Mouse (Mus musculus) forebrain, embryonic 15.5 days (tissue): Measurements from ENCODE around the gene 4931414P19Rik. TPM values are rescaled to one million over a fixed set of nuclear protein-coding genes. Genes with fewer than 3 reads are reported as not detected.
A peak's percentile ranks its signal among the peaks of the same experiment; 100 is the strongest.

ENCODE experiments used
- ATAC-seq: fragments of 200-750 bp; cut with Nextera tagmentation; replicated peaks from 2 replicates; pipeline ENCODE4 v1.8.0; 2017; ENCODE audit warnings: mild to moderate bottlenecking, moderate TSS enrichment, moderate library complexity
- H3K27ac ChIP-seq: fragments of 300-500 bp; sonication (generic); replicated peaks from 2 replicates; pipeline ENCODE4 v1.5.1; 2015; ENCODE audit warnings: mild to moderate bottlenecking, inconsistent platforms
- H3K27me3 ChIP-seq: fragments of 300-500 bp; sonication (generic); 2 replicates; pipeline ENCODE4 v1.6.1; 2015; ENCODE audit warnings: inconsistent platforms
- H3K36me3 ChIP-seq: fragments of 300-500 bp; sonication (generic); 2 replicates; pipeline ENCODE4 v1.6.1; 2015; ENCODE audit warnings: mild to moderate bottlenecking, inconsistent platforms
- H3K4me1 ChIP-seq: fragments of 300-500 bp; sonication (generic); 2 replicates; pipeline ENCODE4 v1.6.1; 2015; ENCODE audit warnings: inconsistent platforms
- H3K4me2 ChIP-seq: fragments of 300-500 bp; sonication (generic); replicated peaks from 2 replicates; pipeline ENCODE4 v1.6.1; 2015; ENCODE audit warnings: mild to moderate bottlenecking, inconsistent platforms
- H3K4me3 ChIP-seq: fragments of 300-500 bp; sonication (generic); 2 replicates; pipeline ENCODE4 v1.5.1; 2015; ENCODE audit warnings: mild to moderate bottlenecking, inconsistent platforms
- H3K9ac ChIP-seq: fragments of 300-500 bp; sonication (generic); replicated peaks from 2 replicates; pipeline ENCODE4 v1.6.1; 2015; ENCODE audit warnings: mild to moderate bottlenecking, inconsistent platforms
- H3K9me3 ChIP-seq: fragments of 300-500 bp; sonication (generic); 2 replicates; pipeline ENCODE4 v1.6.1; 2016; ENCODE audit warnings: inconsistent platforms
- WGBS: fragments of 180-500 bp; shearing (Covaris S2); methylation state at CpG from one replicate; pipeline ENCODE4 v1.1.7; 2015; ENCODE audit warnings: mixed read lengths; 5-methylcytosine and 5-hydroxymethylcytosine counted together
- polyA plus RNA-seq: library from polyadenylated mRNA; unstranded; fragments of >200 nt; fragmentation: Nextera tagmentation; extraction: Ambion mirVana; gene quantifications from 2 replicates; pipeline ENCODE4 v1.2.1, GENCODE M21; 2015

4931414P19Rik gene
- polyA plus RNA-seq, 1 experiment from 2014 or later, result 8.0 TPM

DNA sequence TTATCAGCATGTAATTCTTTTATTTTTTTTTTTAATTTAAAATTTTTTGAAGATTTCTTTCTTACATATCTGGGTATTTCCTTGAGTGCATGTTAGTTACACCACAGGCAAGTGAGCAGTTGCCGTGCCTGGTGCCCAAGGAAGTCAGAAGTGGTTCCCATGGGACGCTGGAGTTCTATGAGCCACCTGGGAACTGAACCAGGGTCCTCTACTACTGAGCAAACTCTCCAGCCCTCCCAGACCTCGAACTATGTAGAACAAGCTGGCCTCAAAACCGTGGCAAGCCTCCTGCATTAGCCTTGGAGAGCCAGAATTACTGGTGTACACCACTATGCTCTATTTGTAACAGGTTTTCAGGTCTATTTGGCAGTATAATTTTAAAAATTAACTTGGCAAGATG is 3.2 kb downstream of the 4931414P19Rik start:
- H3K4me3 ChIP-seq, result peak overlapping the region; percentile 60
- no peaks in the 10 kb centered on the region for H3K9me3 ChIP-seq
- peak overlapping the region; percentile 96 for H3K27ac ChIP-seq
- ATAC-seq, result no peak; the same call in 1 of the 2 replicates
- no peaks in the 10 kb centered on the region for H3K27me3 ChIP-seq
- H3K36me3 ChIP-seq, result no peaks in the 10 kb centered on the region
- 38% methylated on average over 4 of the region's 4 CpGs for WGBS
- H3K4me2 ChIP-seq, result peak overlapping the region; percentile 43
- peaks cover 24% of the 10 kb centered on the region for H3K4me1 ChIP-seq
- peak overlapping the region; percentile 75; the same call in 1 of the 2 replicates for H3K9ac ChIP-seq

DNA sequence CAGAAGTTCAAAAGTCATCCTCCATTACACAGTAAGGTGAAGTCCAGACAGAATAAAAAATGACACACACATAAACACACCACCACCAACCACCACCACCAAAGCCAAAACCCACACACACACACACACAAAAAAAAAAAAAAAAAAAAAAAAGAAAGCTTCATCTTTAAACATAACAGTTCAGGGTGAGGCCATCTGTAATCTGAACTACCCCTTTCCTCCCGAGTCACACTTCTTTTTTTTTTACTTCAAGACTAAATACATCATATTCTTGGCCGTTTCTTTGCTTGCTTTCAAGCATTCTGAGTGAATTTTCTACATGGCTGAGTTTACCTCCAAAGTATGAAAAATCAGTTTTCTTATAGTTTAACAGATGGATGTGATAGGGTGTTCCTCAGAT is 4.2 kb downstream of the 4931414P19Rik start:
- no peaks in the 10 kb centered on the region for H3K36me3 ChIP-seq
- H3K4me2 ChIP-seq, result no peak overlapping the region
- peaks cover 24% of the 10 kb centered on the region for H3K4me1 ChIP-seq
- no peaks in the 10 kb centered on the region for H3K9me3 ChIP-seq
- H3K27me3 ChIP-seq, result no peaks in the 10 kb centered on the region
- no peak overlapping the region for H3K27ac ChIP-seq
- no peak overlapping the region for H3K4me3 ChIP-seq
- ATAC-seq, result no peak
- WGBS, result 79% methylated on average over 2 of the region's 2 CpGs
- H3K9ac ChIP-seq, result no peak overlapping the region

DNA sequence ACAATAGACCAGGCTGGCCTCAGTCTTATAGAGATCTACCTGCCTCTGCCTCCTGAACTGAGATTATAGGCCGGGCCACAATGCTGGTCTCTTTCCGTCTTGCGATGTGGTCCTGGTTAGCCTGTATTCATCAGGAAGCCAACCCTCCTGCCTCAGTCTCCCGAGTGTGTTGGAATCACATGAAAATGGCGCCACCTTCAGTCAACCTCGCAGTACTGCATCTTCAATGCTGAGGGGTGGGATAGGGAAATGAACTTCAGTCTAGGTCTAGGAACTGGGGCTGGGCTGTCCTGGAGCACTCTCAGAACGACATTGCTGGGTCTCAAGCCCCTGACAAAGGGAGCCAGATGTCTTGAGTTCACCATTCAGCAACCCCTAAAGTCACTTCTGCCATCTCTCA is 8.7 kb downstream of the 4931414P19Rik start:
- no peaks in the 10 kb centered on the region for H3K36me3 ChIP-seq
- no peak overlapping the region for H3K9ac ChIP-seq
- H3K9me3 ChIP-seq, result no peaks in the 10 kb centered on the region
- H3K27ac ChIP-seq, result no peak overlapping the region
- WGBS, result 80% methylated on average over 7 of the region's 7 CpGs
- no peak overlapping the region for H3K4me3 ChIP-seq
- H3K4me2 ChIP-seq, result no peak overlapping the region
- H3K27me3 ChIP-seq, result no peaks in the 10 kb centered on the region
- H3K4me1 ChIP-seq, result 0 out of 2 replicates have a peak, but pooled peaks cover 11% of the 10 kb centered on the region
- ATAC-seq, result no peak

DNA sequence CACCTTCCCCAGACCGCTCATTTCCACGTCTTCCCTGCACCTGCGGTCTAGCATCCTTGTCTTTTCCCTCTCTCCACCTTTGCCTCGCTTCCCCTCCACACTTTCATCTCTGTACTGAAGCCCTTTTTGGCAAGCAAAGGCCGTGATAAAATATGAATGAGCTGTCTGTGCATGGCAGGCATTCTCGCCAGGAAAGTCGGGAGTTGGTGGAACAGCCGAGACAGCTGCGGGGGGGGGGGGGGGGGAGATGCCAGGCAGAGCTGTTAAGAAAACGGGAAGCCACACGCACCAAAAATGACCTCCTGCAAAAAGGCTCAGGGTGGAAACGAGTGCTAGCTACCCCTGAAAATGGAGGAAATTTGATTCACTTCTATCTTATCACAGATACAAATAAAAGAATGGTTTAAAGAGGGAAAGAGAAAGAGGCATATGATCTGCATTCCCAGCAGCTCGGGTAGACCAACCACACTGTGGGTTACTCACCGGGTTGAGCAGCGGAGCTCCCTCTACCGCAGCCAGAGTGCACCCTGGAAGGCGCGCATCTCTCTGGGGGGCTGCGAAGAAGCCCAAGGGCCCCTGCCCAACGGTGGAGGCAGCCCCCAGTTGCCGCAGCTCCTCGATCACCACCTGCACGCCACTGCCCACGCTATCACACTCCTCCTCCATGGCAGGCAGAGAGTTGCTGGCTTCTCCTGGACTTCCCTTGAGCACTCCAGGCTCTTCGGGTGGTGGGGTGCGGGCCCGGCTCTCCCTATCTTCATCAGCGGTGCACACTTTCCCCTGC is 11.0 kb downstream of the 4931414P19Rik start:
- no peaks in the 10 kb centered on the region for H3K36me3 ChIP-seq
- H3K4me2 ChIP-seq, result no peak overlapping the region
- H3K9ac ChIP-seq, result no peak overlapping the region
- 0 out of 2 replicates have a peak overlapping the region, but pooled peaks have one; percentile 3 for H3K27ac ChIP-seq
- no peaks in the 10 kb centered on the region for H3K9me3 ChIP-seq
- 0 out of 2 replicates have a peak, but pooled peaks cover 11% of the 10 kb centered on the region for H3K4me1 ChIP-seq
- H3K27me3 ChIP-seq, result no peaks in the 10 kb centered on the region
- 59% methylated on average over 28 of the region's 28 CpGs for WGBS
- no peak overlapping the region for H3K4me3 ChIP-seq
- ATAC-seq, result no peak

DNA sequence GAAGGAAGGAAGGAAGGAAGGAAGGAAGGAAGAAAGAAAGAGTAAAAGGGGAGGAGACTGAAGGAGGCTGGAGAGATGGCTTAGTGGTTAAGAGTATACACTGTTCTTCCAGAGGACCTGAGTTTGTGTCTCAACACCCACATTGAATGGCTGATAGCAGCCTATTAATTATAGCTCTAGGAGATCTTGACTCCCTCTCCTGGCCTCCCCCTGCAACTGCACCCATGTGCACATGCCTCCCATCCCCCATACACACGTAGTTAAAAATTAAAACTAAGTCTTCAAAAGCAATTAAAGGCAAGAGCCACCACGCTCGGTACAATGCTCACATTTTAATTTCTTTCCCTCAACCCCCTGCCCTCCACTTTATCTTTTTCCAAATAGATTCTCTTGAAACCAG is 11.7 kb downstream of the 4931414P19Rik start:
- Histone ChIP-seq H3K4me2 (no peak overlapping the region), H3K4me1 (0 out of 2 replicates have a peak, but pooled peaks cover 11% of the 10 kb centered on the region), H3K4me3 (no peak overlapping the region), H3K27me3 (no peaks in the 10 kb centered on the region), H3K9me3 (no peaks in the 10 kb centered on the region), H3K36me3 (no peaks in the 10 kb centered on the region), H3K9ac (no peak overlapping the region), H3K27ac (no peak overlapping the region)
- WGBS, result 85% methylated on average over 3 of the region's 3 CpGs
- no peak for ATAC-seq

DNA sequence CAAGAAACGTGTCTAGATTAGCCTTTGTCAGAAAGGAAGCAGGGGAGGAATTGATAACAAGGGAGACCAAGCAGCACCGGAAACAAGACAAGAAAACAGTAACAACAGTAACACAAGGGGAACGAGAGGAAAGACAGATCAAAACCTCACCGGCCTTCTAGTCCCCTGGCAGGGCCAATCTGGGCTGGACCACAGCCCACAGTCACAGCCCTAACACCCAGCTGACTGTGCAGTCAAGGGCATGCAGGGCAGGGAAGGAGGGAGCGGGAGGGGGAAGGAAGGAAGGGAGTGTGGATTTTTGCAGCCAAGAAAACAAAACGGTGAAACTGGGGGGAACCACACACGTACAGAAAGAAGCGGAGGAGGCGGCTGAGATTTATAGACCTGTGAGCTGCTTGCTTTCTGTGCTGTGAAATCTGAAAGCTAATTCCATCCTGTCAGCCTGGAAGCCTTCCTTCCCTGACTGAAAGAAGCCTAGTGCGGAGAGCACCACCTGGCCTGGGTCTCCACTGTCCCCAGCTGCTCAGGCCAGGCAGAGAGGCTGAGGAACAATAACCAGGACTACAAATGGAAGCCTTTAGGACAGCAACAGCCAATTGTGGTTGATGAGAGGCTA is 13.4 kb downstream of the 4931414P19Rik start:
- Histone ChIP-seq H3K27ac (peak overlapping the region; percentile 31; the same call in 1 of the 2 replicates), H3K27me3 (no peaks in the 10 kb centered on the region), H3K9ac (no peak overlapping the region), H3K4me3 (no peak overlapping the region), H3K36me3 (no peaks in the 10 kb centered on the region), H3K4me1 (0 out of 2 replicates have a peak, but pooled peaks cover 11% of the 10 kb centered on the region), H3K4me2 (no peak overlapping the region), H3K9me3 (no peaks in the 10 kb centered on the region)
- ATAC-seq, result no peak
- WGBS, result 58% methylated on average over 10 of the region's 10 CpGs

DNA sequence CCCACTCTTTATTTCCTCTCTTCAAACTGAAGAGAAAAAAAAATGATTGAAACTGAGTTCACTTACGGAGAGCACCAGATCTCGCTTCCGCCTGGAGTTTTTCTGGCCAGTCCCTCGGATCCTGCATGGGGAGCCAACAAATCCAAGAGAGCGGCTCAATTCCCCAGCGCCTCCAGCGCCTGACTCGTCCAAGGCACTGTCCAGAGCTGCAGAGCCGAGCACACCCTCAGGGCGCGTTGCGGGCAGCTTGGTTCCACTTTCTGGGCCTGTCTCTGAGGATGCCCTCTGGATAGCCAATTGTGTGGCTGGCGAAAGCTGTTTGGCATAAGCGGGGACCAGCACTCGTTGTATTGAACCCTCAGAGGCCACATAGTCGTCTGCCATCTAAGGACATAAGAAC is 14.7 kb downstream of the 4931414P19Rik start:
- WGBS, result 94% methylated on average over 16 of the region's 16 CpGs

DNA sequence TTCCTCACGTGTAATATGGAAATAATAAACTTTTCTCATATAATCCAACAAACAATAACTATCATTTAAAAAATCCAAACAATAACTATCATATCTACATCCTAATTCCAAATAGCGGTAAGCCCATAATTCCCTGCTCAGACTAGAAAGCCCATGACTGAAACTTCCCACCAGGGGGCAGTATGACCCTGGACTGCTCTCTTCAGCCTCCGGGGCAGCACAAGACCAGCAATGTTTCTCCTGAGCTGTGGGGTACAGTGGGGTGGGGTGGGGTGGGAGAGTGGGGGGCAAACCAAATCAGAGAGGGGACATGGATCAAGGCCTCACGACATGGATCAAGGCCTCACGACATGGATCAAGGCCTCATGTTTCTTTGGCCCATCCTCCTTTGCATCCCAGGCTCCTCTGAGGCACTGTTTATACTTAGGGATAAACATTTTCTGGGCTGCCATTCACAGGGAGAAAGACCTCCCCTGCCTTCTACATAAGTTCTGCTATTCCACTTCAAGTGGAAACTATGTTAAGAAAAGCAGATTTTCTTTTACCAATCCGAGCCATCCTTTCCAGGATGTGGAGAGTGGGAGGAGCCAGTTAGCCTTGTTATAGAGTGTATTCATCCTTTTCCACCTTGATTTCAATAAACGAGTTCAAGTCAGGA is 22.0 kb downstream of the 4931414P19Rik start:
- Histone ChIP-seq H3K4me2 (no peak overlapping the region), H3K4me3 (no peak overlapping the region), H3K36me3 (0 out of 2 replicates have a peak, but pooled peaks cover 5% of the 10 kb centered on the region), H3K27me3 (no peaks in the 10 kb centered on the region), H3K9me3 (no peaks in the 10 kb centered on the region), H3K27ac (no peak overlapping the region), H3K4me1 (no peaks in the 10 kb centered on the region), H3K9ac (no peak overlapping the region)
- 44% methylated on average over 7 of the region's 7 CpGs for WGBS
- 0 out of 2 replicates have a peak, but pooled peaks have one; percentile 35 for ATAC-seq

More for the DNA sequence above, 14.7 kb downstream of the 4931414P19Rik start:
- no peaks in the 10 kb centered on the region for H3K36me3 ChIP-seq
- no peaks in the 10 kb centered on the region for H3K9me3 ChIP-seq
- no peak overlapping the region for H3K4me3 ChIP-seq
- H3K4me2 ChIP-seq, result no peak overlapping the region
- ATAC-seq, result no peak
- no peak overlapping the region for H3K9ac ChIP-seq
- 0 out of 2 replicates have a peak, but pooled peaks cover 11% of the 10 kb centered on the region for H3K4me1 ChIP-seq
- H3K27ac ChIP-seq, result no peak overlapping the region
- H3K27me3 ChIP-seq, result no peaks in the 10 kb centered on the region

DNA sequence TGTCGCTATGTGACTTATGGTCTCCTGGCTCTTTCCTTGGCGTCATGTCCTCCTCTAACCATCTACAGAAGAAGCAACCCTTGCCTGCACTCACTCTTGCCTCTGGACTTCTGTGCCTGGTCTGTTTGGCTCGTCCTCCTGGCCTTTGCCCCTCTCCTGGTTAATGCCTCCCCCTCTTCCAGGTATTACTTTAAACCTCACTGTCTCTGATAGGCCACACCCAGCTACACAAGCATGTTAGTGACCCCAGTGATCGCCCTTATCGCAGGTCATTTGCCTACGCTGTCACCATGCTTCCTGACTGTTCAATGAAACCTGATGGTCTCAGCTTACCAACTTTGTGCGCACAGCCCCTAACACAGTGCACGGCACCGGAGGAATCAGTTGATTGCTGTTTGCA is 23.3 kb downstream of the 4931414P19Rik start:
- Histone ChIP-seq H3K36me3 (0 out of 2 replicates have a peak, but pooled peaks cover 5% of the 10 kb centered on the region), H3K4me3 (no peak overlapping the region), H3K4me1 (peaks cover 8% of the 10 kb centered on the region), H3K9ac (no peak overlapping the region), H3K27me3 (no peaks in the 10 kb centered on the region; the same call in 1 of the 2 replicates), H3K27ac (no peak overlapping the region), H3K4me2 (no peak overlapping the region), H3K9me3 (no peaks in the 10 kb centered on the region)
- WGBS, result 94% methylated on average over 9 of the region's 9 CpGs
- no peak for ATAC-seq

DNA sequence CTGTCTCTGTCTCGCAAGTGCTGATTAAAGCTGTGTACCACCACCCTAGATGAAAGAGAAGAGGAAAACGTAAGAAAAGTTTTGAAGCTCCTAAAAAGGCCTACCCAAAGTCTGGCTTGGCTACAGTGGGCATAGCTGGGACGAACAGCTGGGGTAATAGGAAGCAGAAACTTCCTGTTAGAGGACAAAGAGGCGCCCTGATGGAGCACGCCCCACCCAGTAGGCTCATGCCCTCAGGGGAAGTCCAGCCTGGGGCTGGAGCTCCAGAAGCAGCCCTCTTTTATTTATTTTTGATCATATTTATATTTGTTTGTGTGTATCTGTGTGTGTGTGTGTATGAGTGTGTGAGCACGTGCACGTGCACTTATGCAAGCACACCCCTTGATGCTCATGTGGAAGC is 26.2 kb downstream of the 4931414P19Rik start:
- H3K36me3 ChIP-seq, result 0 out of 2 replicates have a peak, but pooled peaks cover 5% of the 10 kb centered on the region
- no peak overlapping the region for H3K4me3 ChIP-seq
- no peak for ATAC-seq
- peaks cover 5% of the 10 kb centered on the region; the same call in 1 of the 2 replicates for H3K27me3 ChIP-seq
- peaks cover 34% of the 10 kb centered on the region for H3K4me1 ChIP-seq
- H3K27ac ChIP-seq, result no peak overlapping the region
- 88% methylated on average over 7 of the region's 7 CpGs for WGBS
- H3K9me3 ChIP-seq, result no peaks in the 10 kb centered on the region
- H3K4me2 ChIP-seq, result no peak overlapping the region
- H3K9ac ChIP-seq, result no peak overlapping the region

DNA sequence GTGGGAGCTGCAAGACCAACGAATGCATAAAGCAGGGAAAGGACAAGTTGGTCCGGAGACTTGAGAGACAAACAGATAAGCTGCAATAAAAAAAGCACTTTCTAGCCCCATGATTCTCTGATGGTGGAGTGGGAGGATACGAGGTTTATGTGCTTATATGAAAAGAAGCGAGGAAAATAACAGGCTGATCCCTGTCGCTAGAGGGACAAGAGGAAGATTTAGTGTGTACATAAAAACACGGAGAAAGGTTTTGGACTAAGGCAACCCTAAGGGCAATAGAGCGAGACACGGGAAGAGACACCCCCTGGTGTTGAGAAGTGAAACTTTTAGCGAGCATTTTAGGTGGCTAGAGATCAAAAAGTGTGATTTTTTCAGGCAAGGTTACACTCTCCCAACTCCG is 27.7 kb downstream of the 4931414P19Rik start:
- WGBS, result under 1% methylated on average over 10 of the region's 10 CpGs
- Histone ChIP-seq H3K9ac (peak overlapping the region; percentile 63), H3K9me3 (no peaks in the 10 kb centered on the region), H3K36me3 (no peaks in the 10 kb centered on the region), H3K27ac (peak overlapping the region; percentile 75), H3K27me3 (peaks cover 5% of the 10 kb centered on the region; the same call in 1 of the 2 replicates), H3K4me1 (peaks cover 50% of the 10 kb centered on the region), H3K4me3 (peak overlapping the region; percentile 64), H3K4me2 (peak overlapping the region; percentile 94)
- ATAC-seq, result no peak
